Mouse (Mus musculus) large intestine, adult 2 months (tissue): Measurements from ENCODE around the gene D430041D05Rik. TPM values are rescaled to one million over a fixed set of nuclear protein-coding genes. Genes with fewer than 3 reads are reported as not detected.

ENCODE experiments used
- DNase-seq: peaks from one replicate; pipeline ENCODE4 v3.0.0-alpha.2; 2012; ENCODE audit warnings: low read depth, low spot score
- whole genome bisulfite sequencing: fragments of 180-500 bp; shearing (Covaris S2); methylation state at CpG from one replicate; pipeline ENCODE4 v1.1.7; 2018; 5-methylcytosine and 5-hydroxymethylcytosine counted together
- polyA plus RNA-seq: library from polyadenylated mRNA; depleted of rRNA; stranded (reverse); fragments of >200 nt; gene quantifications from 2 replicates; pipeline ENCODE4 v1.2.3, GENCODE M21; 2012

D430041D05Rik gene
- polyA plus RNA-seq, 1 experiment, result not detected

DNA sequence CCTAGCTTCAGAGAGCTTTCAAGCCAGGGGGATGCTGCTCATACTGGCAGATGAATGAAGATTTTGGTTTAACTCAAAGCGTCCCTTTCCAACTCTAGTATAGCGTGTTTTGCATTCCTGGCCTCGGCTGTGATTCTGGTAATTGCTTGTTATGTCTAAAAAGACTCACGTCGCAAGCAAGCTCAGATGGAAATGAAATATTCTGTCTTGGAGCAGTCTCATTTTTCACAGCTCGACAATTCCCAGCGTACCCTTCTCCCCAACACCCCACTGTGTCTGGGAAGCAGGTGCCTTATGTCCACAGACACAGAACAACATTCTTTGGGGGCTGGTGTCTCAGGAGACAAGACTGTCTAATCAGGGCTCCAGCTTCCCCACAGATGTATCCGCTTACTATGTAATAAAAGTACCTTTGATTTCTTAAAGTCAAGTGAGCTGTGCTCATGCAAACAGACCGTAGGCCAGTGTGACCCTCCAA, 192.2 kb downstream of the D430041D05Rik start:
- 60% methylated on average over 9 of the region's 9 CpGs for WGBS
- DNase-seq, result no peak

DNA sequence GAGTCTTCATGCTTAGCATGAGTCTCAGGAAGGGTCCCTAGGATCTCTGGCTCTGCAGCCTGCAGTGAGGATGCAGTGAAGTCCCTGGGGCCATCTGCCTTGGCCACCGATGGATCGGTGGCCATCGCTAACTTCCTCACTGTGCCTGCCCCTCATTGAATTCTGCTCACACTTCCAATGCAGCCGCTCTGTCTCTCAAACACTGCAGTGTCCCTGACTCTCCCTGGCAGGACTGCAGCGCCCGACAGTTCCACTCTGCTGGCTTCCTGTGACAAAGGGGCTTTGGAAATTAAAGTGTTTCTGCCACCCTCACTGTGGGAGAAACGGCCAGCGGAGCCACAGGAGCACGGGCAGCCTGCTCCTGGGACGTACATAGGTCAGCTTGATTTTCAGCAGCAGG, 192.7 kb downstream of the D430041D05Rik start:
- DNase-seq, result no peak
- WGBS, result 71% methylated on average over 10 of the region's 10 CpGs

- WGBS, result 52% methylated on average over 2 of the region's 2 CpGs
- DNase-seq, result no peak
Observed at GRCm38 (mm10) chr2:104209408-104209807, 201.4 kb downstream of the D430041D05Rik start.

GRCm38 (mm10) chr2:104208415-104208814, 202.4 kb downstream of the D430041D05Rik start:
- WGBS, result 65% methylated on average over 5 of the region's 5 CpGs
- no peak for DNase-seq

DNA sequence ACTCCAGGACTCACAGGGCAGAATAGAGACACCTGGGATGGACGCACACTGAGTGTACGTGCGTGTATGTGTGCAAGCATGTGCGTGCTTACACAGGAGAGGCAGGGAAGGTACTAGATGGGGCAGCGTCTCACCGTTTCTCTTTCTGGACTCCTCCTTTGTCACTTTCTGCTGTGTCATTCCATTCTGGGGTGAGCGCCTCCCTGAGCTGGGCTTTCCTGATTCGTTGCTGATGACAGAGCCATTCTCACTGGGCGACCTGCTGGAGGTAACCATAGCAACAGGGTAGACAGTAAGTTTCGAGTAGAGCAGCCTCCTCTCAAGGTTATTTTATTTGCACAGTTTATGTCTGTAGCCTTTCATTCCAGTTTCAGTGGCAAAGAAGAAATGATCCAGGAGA, 202.9 kb downstream of the D430041D05Rik start:
- WGBS, result 27% methylated on average over 10 of the region's 10 CpGs
- DNase-seq, result no peak

DNA sequence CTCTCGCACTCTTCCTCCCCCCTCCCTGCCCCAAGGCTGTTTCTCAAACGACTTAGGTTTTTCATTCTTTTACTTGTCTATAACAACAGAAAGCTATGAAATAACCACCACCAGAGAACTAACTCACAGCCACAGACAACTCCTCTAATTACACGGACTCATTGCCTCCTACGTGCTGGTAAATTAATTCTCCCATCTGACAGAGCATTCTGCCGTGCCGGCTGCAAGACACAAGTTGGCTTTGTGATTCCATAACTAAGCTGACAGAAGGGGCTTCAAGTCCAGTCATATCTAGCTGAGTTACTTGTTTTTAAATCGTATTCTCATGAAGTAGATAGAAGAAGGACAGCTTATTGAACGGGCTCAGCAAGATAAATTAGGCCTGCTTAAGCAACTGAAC, 205.2 kb downstream of the D430041D05Rik start:
- DNase-seq, result no peak
- 75% methylated on average over 8 of the region's 8 CpGs for WGBS

DNA sequence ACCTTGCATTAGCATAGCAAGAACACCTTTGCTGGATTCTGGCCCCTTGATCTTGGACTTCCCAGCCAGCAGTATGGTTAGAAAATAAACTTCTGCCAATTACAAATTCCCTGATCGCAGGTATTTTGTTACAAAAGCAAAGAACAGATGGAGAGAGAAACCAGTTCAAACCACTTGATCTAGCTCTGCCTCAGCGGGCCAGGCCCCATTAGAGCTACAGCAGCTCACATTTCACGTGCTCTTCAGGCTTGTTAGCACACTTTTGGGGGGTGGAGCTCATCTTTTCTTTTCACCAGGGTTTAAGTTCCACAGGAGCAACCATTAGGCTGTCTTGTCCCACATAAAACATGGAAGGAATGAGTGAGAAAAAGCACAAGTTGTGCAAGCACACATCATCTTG, 210.6 kb downstream of the D430041D05Rik start:
- DNase-seq, result no peak
- WGBS, result 44% methylated on average over 3 of the region's 3 CpGs

DNA sequence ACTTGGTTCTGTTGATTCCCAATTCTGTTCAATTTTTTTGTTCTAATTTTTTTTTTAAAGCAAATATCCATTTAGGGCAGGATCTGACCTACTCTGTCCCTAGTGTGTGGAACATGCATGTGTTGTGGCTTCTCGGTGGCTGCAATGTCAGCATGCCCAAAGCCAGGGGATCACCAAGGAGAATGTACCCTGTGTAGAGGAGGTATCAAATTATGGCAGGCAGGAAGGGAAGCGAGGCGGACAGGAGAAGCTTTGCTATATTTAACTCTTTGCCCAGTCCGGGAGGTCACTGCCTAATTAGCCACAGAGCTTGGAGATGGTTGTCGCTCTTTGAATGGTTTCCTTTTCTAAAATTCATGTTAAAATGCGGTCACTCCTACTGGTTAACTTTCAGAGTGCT, 212.6 kb downstream of the D430041D05Rik start:
- DNase-seq, result no peak
- 88% methylated on average over 6 of the region's 6 CpGs for WGBS

DNA sequence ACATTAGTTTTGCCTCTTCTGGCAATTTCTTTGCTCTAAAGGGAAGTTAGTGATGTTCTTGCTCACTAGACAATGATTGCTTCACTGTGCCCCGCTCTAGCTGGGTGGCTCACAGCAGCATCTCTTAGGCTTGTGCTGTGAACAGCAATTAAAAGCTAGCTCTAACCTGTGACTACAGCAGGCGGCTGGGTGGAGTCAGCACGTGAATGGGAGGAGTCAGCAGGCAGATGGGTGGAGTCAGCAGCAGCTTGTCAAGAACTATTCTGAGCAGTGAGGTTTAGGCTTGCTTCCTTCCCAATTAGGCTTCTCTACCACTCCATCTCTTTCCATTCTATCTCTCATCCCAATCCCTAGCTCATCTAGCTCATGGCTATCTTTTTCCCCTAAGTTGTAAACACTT, 213.5 kb downstream of the D430041D05Rik start:
- WGBS, result 19% methylated on average over 3 of the region's 3 CpGs
- DNase-seq, result no peak

- no peak for DNase-seq
- 88% methylated on average over 18 of the region's 18 CpGs for WGBS
Observed at GRCm38 (mm10) chr2:104192401-104193141, 218.2 kb downstream of the D430041D05Rik start.

- no peak for DNase-seq
- 57% methylated on average over 2 of the region's 2 CpGs for WGBS
Observed at GRCm38 (mm10) chr2:104191723-104192122, 219.1 kb downstream of the D430041D05Rik start.

DNA sequence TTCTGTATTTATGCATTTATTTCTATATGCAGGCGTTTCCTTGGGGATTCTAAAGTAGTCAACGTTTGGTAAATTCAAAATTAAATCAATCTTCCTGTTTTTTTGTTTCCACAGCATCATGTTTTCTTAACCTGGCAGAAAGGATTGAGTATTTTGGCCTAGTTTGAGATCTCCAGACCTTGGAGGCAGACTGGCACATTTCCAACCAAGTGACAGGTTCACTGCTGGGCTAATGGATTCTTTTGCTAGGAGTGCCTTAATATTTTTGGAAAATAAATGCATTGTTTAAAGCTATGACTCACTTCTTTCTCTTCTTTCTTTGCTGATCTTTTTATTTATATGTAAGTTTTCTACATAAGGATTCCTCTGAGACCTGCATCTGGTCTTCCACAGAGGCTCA, 222.0 kb downstream of the D430041D05Rik start:
- no peak for DNase-seq
- 75% methylated on average over 2 of the region's 2 CpGs for WGBS

DNA sequence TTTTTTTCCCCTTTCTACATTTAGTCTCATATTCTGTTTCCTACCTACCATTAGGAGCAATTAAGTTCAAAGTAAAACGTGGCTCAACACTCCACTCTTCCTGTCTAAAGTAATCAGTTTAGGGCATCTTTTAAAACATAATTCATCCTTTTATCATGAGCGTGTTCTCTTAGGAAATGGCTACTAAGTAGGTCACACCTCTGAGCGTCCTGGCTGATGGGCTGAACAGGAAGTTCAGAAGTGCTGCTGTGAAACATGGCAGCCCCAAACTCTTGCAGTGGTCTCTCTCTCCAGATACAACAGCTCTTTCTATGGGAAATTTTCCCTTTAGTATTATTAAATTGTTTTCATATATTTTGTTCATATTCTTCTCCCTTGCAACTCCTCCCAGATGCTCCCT, 223.7 kb downstream of the D430041D05Rik start:
- DNase-seq, result no peak
- WGBS, result 43% methylated on average over 3 of the region's 3 CpGs

DNA sequence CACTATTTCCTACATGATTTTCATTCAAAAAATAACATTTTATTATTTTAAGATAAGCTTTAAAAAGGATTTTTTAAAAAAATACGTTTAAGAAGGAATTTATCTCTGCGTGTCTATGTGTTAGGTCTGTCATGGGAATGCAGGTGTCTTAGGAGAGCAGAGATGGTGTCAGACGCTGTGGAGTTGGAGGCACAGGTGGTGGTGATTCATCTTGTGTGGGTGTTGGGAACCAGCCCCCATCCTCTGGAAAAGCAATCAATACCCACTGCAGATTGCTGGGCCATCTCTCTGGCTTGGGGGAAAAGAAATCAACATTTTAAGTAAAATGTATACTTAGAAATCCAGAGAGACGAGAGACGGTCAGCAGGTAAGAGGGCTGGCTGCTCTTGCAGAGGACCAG, 225.2 kb downstream of the D430041D05Rik start:
- 82% methylated on average over 5 of the region's 5 CpGs for WGBS
- DNase-seq, result no peak

GRCm38 (mm10) chr2:104184296-104184695, 226.5 kb downstream of the D430041D05Rik start:
- DNase-seq, result no peak
- WGBS, result 34% methylated on average over 4 of the region's 4 CpGs

DNA sequence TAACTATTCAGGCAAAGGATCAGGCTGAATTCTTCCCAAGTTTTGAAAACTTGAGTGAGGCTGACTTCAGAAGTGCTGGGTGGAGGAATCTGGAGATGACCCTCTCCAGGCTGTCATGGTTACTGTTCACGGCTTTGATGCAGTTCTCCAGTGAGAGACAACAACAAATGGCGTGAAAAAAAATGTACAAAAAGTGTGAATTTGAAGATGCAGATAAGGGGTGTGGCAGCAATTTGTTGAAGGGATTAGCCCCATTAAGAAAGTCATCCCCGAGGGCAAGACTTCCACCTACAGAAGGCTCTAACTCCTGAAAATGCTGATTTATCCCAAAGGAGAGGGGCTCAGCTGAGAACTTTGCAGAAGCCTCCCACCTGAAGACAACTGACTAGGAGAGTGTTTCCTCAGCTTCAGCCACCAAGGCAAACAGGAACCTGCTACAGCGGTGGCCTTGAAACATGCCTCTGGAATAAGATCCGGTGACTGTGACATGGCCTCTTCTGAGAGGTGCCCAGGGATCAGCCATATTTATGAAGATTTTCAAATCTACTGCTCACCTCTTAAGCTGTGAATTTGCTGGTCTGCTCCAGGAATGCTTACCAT, 227.5 kb downstream of the D430041D05Rik start:
- 63% methylated on average over 5 of the region's 5 CpGs for WGBS
- DNase-seq, result no peak

DNA sequence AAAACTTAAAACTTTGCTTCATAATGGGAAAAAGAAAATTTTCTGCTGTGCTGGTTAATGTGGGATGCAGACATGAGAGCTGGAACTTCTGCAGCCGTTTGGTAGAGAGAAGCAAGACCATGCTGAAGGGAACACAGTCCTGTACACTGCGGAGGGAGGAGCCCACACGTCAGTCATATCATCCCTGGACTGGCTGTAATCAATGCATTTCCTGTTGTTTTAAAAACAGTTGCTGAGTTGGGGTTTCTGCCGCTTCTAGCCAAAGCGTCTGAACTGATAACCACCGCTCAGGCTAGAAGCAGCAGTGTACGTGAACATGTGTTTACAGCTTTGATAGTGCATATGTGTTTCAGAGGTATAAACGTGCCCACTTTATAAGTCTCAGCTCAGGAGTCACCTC, 231.2 kb downstream of the D430041D05Rik start:
- no peak for DNase-seq
- 79% methylated on average over 8 of the region's 8 CpGs for WGBS

DNA sequence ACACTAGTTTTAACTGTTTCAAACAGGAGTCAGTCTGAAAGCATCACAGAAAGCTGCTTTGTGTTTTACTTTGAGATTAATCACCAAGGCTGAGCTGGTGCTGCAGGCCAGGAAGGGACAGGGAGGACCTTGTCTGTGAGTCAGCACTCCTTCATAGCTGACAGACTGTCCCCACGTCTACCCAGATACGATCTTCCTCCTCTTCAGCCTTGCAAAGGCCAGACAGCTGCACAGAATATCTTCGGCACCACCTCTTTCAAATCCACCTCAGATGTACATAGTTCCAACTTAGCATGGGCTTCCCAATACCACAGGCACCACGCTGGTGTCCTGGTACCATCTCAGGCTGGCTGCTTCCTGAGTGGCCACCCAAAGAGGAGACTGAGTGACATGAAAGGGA, 232.6 kb downstream of the D430041D05Rik start:
- WGBS, result 82% methylated on average over 4 of the region's 4 CpGs
- no peak for DNase-seq

DNA sequence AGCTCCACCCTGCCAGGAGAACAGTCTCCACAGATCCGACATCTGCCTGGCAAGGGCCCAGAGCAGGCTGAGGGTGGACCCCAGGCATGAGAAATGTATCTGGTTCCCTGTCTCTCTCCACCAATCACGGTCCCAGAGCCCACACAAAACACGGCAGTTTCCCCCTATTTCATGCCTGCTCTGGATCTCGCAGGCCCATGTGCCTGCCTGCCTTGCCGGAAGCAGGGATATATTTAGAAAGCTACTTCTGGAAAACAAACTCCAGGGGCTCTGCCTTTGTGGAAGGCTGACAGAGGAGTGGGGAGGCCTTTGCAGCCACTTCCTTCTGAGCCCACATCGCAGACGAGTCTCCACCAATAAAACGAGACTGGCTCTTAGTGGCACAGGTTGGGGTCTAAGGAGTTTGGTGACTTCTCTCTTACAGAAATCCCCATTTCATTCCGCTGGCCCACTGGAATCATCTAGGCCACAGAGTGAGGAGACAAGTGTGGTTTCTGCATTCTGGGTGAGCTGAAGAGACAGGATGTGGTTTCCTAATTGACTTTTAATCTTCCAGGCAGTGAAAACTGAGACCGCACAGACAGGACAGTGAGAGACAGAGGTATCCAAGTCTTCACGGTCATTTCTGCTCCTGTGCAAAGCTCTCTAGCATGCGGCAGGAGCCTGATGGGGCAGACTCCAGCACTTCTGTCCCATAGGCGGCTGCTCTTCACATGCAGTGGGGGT, 233.7 kb downstream of the D430041D05Rik start:
- no peak for DNase-seq
- WGBS, result 52% methylated on average over 13 of the region's 13 CpGs

- DNase-seq, result no peak
- 61% methylated on average over 17 of the region's 17 CpGs for WGBS
Observed at GRCm38 (mm10) chr2:104176166-104176978, 234.4 kb downstream of the D430041D05Rik start.
